Mouse (Mus musculus): ENCODE measurements around the gene Sorcs3. TPM values are rescaled to one million over a fixed set of nuclear protein-coding genes. Genes with fewer than 3 reads are reported as not detected.

Gene Sorcs3
- polyA plus RNA-seq, 1 experiment: 0.20 TPM

DNA sequence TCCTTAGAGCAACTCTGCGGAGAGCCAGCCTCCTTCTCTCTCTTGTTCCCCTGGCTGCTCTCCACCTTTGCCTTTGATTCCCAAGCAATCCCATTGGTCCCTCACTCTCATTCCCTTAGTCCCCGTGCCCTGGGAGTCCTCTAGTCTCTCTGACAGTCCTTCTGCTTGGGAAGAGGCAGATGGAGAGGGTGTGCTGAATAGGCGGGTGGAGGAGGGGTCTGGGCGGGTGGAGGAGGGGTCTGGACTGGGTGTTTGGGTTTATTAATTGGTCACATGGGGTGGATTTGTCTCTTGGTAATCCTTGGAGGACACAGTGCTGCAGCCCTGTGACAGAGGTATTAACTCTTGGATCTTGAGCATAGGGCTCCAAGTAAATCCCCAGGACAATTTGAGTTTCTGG lies 77.4 kb downstream of the Sorcs3 start:
- DNase-seq (ENCODE audit: low read depth): no peak

DNA sequence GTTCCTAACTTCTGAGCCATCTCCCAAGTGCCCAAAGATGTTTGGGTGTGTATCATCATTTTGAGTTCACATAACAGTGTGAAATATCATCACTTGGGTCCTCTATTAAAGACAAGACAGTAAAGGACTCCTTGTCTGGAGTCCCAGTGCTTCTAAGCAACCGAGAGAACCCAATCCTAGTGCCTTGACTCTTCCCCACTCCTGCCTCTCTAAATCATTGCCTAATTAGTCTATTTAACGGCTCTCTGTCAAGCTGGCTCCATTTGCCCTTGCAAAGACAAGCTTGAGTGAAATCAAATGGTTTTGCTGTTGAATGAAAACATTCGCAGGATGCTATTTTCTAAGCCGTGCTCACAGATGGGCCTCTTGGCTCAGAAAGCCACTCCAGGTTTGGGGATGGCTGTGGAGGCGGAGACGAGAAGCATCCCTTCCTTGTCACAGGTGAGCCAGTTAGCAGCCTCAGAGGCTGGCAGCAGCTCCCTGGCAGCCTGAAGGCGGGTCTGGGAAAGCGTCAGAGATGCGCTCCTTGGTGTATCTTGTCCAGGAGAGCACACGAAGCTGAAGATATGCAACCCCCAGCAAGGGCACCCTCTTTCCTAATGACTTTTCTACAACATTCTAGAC lies 79.9 kb downstream of the Sorcs3 start:
- DNase-seq (ENCODE audit: low read depth): no peak

DNA sequence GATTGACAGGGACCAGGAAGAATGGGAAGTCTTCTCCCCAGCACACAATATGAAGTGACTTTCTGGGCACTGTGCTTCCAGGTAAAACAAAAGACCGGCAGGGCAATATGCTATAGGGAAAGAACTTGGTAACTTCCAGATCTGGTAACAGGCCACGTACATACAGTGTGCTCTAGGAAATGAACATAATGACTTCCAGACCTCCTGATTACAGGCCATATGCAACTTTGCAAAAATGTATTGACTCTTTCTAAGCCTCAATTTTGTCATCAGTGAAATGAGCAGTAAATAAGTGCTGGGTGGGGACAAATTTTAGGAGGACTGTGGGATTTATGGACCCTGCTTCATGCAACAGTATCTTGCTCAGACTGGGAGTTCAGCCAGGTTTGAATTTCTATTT lies 88.4 kb downstream of the Sorcs3 start:
- DNase-seq (ENCODE audit: low read depth): no peak

DNA sequence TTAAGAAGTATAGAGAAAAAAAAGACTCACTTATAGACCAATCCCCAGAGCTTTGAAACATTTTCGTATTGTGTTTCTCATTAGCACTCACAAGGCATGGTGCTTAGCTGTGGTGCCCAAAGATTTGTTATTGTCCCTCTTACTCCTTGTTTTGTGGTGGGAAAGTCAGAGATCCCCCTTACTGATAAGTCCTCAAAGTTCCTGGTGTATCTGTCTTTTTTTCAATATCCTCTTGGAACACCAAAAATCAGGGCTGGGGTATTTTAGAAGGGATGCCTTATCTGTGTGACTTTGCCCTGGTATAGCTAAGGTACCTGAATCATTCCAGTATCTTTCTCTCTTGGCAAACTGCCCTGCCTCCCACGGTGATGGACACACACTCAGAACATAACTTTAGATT lies 92.6 kb downstream of the Sorcs3 start:
- DNase-seq (ENCODE audit: low read depth): no peak

DNA sequence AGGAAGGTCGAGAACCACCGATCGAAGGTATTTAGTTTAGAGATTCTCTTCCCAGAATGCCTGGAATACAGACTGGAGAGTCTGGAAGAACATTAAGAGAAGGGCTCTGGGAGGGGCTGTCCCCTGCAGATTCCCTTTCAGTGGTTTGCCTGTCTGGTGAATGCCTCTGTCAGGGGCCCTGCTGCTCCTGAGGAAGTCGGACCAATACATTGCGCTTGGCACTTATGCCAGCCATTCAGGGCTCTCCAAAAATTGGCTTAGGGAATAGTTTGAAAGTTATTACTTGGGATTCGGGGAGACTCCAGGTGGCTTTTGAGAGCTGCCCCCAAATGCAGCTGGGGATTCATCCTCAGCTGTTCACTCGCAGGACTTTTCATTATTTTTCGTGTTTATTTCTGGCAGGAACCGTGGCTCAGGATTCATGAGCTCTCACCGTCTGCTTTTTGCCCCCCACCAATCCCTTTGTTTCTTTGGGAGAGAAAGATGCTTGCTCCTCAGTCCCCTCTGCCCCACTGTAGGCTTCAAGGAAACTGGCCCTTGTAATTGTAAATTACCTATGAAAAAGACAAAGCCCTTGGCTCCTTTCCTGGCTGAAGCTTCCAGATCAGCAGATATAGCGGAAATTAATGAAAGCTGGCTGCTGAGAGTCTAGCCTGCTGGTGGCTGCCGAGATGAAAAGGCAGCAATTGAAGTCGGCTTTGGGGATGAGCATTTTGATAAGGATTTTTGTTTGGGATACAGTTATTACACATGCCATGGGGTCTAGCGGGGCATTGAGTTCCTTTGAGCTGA lies 94.8 kb downstream of the Sorcs3 start:
- no peak for DNase-seq (ENCODE audit: low read depth)

DNA sequence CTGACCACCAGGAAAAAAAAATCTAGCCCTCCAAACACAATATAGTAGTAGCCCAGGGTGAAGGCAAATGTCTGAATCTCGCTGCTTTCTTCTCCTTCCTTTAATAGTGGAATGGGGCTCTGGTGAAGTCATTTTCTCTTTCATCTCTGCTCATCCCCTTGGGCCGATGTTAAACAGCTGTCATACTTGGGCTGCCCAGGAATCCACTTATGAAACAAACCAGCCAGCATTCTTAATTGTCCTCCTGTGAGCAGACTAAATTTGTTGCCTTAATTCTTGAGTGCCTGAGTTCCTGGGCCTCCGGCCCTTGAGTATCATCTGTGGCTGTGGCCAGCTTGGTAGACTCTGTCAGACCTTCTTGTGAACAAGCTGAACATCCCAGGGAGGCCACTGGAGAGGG lies 95.5 kb downstream of the Sorcs3 start:
- DNase-seq (ENCODE audit: low read depth): no peak

DNA sequence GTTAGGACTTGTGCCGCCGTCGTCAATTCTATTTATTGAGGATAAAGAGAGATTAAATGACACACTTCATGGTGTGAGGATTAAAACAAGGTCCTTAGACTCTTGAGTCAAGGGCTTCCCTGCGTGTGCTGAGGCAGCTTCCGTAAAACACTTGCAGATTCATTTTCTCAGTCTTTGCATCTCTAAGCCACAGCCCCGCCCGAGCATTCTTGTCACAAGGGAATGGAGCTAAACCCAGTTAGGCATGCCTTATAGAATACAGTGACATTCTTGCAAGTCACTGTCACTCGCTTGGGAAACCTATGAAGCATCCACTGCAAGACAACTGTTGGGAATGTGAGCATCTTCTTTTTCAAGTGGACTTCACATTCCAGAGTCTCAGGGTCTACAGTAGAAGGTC lies 102.5 kb downstream of the Sorcs3 start:
- DNase-seq (ENCODE audit: low read depth): no peak

DNA sequence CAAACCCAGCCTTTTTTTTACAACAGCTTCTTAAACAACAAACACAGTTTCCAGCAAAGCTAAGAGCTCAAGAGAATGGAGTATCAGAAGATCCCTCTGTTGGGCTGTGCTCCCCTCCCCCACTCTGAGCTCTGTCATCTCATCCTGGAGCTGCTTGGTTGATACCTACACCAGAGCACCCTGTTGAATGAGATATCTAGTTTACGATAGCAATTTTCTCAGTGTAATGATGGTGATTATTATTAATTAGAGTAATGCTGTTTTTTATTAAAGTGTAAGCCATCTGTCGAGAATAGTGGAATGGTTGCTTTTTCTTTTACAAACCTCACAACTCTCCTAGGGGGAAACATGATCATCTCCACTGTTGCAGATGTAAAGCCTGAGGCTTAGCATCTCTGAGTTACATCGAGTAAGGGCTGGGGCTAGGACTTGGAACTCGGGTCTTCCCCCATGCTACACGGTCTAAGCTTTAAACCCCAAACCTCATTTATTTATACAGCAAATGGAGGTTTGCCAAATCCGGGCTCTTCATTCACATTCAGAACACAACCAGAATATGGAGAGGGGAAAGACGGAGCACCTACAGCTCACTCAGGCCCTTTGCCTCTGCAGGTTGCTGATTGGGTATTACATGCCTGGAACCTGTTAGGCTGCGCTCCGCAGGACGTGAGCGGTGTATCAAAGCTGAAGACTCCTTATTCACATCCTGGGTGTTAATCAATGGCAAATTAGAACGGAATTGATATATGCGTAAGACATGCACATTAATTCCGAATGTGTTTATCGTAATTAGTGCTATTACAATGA lies 103.9 kb downstream of the Sorcs3 start:
- DNase-seq (ENCODE audit: low read depth): no peak

DNA sequence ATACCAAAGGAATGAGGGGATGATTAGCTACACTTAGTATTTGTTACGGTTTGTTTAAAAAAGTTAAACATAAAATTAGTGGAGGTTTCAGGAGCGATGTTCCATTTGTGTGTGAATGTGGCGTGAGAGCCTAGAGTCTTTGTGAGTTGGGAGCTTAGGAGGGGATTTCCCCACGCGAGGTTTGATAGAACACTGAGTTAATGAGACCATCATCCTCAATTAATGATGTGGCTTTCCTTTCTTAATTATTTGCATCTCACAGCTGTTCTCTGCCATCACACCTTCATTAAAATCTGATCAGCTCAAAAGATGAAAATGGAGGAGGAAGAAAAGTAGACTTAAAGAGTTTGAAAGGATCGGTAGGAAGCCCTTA lies 104.5 kb downstream of the Sorcs3 start:
- DNase-seq (ENCODE audit: low read depth): no peak

DNA sequence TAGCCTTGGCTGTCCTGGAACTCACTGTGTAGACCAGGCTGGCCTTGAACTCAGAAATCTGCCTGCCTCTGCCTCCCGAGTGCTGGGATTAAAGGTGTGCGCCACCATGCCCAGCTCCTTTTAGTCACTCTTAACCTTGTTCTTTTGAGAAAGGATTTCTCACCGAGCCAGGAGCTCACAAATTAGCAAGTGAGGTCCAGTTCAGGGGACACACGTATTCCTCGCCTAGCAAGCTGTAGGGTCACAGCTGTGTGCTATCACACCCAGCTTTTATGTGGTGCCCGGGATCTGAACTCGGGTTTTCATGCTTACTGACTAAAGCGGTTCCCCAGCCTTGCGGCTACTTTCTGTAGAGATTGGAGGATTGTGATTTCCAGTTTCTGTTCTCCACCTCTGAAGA lies 108.0 kb downstream of the Sorcs3 start:
- no peak for DNase-seq (ENCODE audit: low read depth)

DNA sequence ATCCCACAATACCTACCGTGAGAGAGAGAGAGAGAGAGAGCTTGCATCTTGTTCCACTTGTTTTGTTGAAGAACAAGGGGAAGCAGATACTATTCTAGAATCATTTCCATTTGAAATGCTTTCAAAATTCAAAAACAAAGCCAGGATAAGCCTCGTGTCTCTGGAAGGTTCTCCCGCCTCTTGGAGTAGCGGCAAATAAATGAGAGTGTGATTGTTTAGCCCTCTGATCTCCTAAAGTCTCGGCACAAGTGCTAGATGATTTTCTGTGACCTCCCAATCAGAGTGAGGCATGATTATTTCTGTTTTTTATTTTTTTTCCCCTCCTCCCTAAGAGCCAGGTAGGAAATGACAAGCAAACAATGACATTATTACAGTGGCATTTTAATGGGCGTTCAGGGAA lies 121.3 kb downstream of the Sorcs3 start:
- DNase-seq (ENCODE audit: low read depth): no peak

DNA sequence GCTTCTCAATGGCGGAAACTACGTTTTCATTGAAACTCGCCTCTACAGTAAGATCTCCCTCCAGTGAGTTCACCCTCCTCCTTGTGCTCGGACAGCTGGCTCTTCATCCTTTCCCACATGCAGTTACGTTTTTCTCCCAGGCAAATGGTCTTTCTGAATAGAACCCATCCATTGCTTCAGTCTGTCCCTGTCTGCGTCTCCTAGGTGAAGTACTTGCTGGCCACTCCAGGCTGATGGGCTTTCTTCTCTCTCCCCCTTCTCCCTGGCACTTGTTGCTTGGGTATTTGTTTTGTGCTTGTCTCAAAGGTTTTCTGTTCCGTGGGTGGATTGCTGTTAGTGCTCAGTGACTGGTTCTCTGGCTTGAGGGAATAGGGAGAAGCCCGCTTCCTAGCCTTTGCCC lies 122.3 kb downstream of the Sorcs3 start:
- no peak for DNase-seq (ENCODE audit: low read depth)

DNA sequence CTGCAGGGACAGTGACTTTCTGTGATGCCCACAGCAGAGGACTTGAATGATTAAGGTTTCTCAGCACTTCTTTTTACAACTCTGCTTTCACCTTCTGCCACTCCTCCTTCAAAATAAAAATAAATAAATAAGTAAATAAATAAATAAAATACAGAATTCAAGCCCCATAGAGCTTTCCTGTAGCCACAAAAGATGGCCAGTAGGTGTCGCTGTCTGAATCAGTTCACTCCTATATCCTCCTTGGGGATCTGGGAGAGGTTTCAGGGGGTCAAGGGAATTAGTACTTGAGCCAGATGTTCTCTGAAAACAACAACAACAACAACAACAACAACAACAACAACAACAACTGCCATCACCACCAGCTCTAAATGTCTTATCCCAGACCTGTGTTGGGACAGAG lies 125.8 kb downstream of the Sorcs3 start:
- DNase-seq (ENCODE audit: low read depth): no peak

DNA sequence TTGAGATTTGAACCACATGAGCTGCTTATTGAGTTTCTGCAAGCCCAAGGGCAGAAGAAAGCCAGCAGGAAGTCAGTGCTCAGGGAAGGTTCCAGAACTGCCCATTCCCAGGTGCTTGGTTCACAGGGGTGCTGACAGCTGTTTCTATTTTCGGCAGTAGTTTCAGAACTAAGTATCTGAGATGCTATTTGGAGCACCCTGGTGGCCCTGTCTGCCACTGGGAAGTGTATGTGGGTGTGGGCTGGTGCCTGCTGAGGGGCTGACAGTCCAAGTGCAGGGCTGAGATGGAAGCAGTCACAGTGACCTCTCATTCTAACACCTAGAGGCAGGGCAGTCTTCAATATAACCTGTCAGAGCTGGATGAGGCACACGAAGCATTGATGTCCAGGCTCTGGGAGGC lies 127.3 kb downstream of the Sorcs3 start:
- DNase-seq (ENCODE audit: low read depth): no peak

DNA sequence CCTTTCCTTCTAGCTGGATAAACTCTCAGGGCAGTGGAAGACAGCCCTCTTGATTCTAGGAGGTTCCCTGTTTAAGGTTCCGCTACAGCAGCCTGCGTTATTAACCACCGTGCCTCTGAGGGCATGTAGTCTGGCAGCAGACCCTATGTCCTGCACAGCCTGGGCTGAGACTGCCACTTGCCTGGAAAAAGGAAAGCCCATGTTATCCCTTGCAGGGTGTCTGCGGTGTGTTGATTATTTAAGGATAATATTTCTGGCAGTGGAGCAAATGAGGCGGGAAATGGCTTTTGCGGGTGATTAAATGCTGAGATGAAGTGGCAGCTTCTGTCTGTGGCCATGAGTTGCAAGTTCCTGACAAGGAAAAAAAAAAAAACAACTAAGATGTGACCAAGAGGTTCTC lies 131.6 kb downstream of the Sorcs3 start:
- no peak for DNase-seq (ENCODE audit: low read depth)

DNA sequence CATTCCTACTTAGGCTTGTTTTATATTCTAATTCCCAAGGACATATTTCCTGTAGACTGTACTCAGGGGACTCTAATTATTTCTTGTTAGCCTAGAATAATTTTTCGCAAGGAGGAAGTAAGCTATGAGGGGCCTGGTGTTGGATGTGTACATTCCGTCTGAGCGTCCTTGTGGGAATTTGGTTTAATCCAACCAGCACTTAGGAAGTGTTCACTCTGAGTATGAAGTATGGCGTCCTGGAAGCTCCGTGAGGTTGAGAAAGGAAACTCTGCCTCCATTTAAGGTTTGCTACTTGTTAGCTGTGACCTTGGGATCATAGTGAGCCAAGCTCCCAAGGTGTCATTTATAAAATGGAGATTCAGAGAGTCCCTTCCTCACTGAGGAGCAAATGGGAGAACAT lies 132.3 kb downstream of the Sorcs3 start:
- DNase-seq (ENCODE audit: low read depth): no peak

DNA sequence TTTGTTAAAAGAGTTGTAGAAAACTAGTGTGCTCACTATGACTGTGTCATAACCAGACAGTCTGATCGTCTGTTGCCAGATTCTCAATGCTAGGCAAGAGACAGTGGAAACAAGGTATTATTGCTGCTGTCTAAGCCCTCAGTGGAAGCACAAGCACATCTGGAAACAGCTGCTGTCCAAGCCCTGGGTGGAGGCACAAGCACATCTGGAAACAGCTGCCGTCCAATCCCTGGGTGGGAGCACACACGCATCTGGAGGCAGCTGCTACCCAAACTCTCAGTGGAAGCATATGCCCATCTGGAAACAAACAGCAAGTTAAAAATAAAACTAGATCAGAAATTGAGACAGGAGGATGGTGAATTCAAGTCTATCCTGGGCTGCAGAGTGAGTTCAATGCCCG lies 136.9 kb downstream of the Sorcs3 start:
- no peak for DNase-seq (ENCODE audit: low read depth)

DNA sequence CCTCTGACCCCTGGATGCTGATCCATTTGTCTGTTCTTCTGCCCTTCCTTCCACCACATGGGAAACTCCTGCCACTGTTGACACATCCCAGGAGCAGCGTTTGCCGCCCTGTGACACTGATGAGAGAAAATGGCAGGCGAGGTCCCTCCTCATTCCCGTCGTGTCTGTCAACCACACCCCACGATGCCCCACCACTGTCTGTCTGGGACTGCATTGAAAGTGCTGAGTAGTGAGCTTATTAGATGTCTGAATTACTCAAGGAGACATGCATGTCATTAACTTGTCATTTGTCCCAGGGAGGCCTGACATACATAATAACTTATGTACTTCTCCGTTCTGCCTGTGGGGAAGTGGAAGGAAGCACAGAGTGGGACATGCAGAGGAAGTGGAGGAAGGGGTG lies 137.6 kb downstream of the Sorcs3 start:
- DNase-seq (ENCODE audit: low read depth): no peak

DNA sequence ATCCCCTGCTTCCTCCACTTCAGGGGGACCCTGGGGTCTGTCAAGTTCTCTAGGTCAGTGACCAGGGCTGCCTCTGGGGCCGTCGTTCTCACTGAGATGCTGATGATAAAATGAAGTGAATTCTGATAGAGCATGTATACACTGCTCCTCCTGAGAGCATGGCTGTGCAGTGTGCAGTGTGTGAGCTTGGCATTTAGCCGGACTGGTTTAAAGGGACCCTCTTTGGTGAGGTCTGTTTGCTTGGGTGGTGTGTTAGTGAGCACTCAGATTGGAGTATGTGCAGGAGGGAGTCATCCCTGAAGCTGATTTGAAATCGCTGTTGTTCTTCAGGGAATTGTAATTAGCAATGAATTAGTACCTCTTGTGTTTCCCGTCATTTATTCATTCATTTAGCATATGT lies 141.3 kb downstream of the Sorcs3 start:
- DNase-seq (ENCODE audit: low read depth): no peak

DNA sequence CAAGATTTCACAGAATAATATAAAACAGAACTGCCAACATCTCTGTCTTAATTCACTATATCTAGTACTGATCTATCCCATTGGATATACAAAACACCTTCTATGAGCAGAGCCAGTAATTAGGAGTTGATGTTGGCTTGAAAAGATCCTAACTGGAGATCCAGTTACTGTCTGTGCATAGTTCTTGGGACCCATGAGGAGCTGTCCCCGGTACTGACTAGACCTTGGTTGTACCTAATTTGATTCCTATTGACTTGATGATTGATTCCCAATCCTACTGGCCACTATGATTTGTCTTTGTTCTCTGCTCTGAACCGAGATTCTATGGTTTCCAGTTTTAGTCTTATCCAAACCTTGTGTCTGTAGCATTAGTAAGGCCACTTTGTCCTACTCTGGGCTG lies 151.0 kb downstream of the Sorcs3 start:
- no peak for DNase-seq (ENCODE audit: low read depth)

DNA sequence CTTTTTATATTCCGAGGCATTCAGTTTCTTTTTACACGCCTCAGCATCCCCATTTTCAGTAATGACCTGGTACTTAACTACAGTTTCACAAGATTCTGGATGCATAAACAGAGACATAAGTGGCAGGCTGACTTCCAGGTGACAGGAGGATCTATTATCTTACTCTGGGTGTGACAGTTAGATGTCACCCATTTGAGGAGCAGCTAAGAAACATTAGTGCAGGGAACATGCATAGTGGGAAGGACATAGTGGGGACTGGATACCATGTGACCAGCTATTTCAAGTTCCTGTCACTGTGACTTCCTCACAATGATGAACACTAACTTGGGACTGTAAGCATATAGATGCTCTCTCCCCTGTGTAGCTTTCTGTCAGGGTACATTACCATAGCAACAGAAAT lies 156.3 kb downstream of the Sorcs3 start:
- no peak for DNase-seq (ENCODE audit: low read depth)

DNA sequence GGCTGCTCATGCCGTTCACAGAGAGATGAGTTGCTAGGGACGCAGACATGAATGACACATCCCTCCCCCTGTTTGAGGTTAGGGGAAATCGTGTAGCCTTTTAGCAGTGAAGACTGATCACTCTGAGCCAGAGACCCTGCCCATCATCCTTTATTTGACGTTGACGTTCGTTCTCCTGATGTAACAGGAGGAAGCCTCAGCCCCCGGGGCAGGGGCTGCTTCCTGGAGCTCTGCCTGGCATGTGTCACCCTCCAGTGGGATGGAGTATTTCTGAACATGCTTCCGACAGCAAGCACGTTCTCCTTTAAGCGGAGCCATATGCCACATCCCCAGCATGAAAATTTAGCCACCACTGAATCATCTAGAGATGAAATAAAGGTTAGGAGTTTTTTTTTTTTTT lies 162.2 kb downstream of the Sorcs3 start:
- no peak for DNase-seq (ENCODE audit: low read depth)

DNA sequence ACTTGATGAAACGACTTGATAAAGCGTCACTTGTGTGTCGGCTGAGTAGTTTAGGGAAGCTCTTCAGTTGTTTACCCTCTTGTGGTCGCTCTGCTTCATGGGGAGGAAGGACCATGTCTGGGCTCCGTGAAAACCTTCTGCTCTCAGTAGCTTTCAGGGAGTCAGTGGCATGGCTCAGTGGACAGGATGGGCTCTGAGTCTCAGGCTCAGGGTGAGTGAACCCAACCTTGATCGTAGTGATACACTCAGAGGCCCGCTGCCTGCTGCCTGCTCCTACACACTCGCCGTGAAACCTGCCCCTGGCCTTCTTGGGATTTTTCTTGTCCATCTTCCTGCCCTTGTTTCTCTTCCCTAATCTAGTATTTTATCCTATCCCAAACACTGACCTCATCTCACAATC lies 166.0 kb downstream of the Sorcs3 start:
- DNase-seq (ENCODE audit: low read depth): no peak
